Mouse (Mus musculus) bone marrow, adult 2 months (tissue): Measurements from ENCODE around the gene Rhob. TPM values are rescaled to one million over a fixed set of nuclear protein-coding genes. Genes with fewer than 3 reads are reported as not detected.
A peak's percentile ranks its signal among the peaks of the same experiment; 100 is the strongest.

Experiments used
- H3K27ac ChIP-seq: fragments of 200-500 bp; 2 replicates; pipeline ENCODE4 v1.5.1; 2012; ENCODE audit warnings: low read depth, mild to moderate bottlenecking, control low read depth, inconsistent platforms, low read length; ENCODE audit not compliant: control insufficient read depth, poor library complexity, insufficient read depth
- H3K4me1 ChIP-seq: fragments of 200-500 bp; 2 replicates; pipeline ENCODE4 v1.6.1; 2011; ENCODE audit warnings: low read length; ENCODE audit not compliant: control insufficient read depth, insufficient read depth
- H3K4me3 ChIP-seq: fragments of 200-500 bp; replicated peaks from 2 replicates; pipeline ENCODE3; 2011; ENCODE audit warnings: mild to moderate bottlenecking, low read depth, low read length, control low read depth; ENCODE audit not compliant: control insufficient read depth
- CTCF ChIP-seq: fragments of 200-500 bp; IDR thresholded peaks from 2 replicates; pipeline ENCODE4 v1.5.1; 2011; ENCODE audit warnings: low read length, control low read depth; ENCODE audit not compliant: control insufficient read depth, insufficient read depth
- POLR2A ChIP-seq: fragments of 200-500 bp; IDR thresholded peaks from 2 replicates; pipeline ENCODE4 v1.6.1; 2011; ENCODE audit warnings: low read depth, mild to moderate bottlenecking, control low read depth, low read length, borderline replicate concordance; ENCODE audit not compliant: control insufficient read depth
- WGBS: fragments of 180-500 bp; shearing (Covaris S2); methylation state at CpG from one replicate; pipeline ENCODE4 v1.1.7; 2018; 5-methylcytosine and 5-hydroxymethylcytosine counted together
- polyA plus RNA-seq: library from polyadenylated mRNA; stranded (reverse); fragments of >200 nt; gene quantifications from 2 replicates; pipeline ENCODE4 v1.2.4, GENCODE M21; 2011; ENCODE audit warnings: low replicate concordance; ENCODE audit not compliant: missing spikeins, insufficient read depth, insufficient read length

Rhob gene
- polyA plus RNA-seq, 1 experiment: 34.2 TPM

- Histone ChIP-seq H3K4me3 (no peak overlapping the region), H3K27ac (no peak overlapping the region), H3K4me1 (peaks cover 2% of the 10 kb centered on the region)
- 69% methylated on average over 18 of the region's 18 CpGs for WGBS
- TF ChIP-seq POLR2A: no peak
- no peak for TF ChIP-seq CTCF
Measured at GRCm38 (mm10) chr12:8511037-8511882, 11.5 kb upstream of the Rhob start.

- TF ChIP-seq CTCF (no peak), POLR2A (no peak)
- Histone ChIP-seq H3K4me1 (peaks cover 2% of the 10 kb centered on the region), H3K27ac (no peak overlapping the region), H3K4me3 (no peak overlapping the region)
- WGBS: 57% methylated on average over 6 of the region's 6 CpGs
Measured at GRCm38 (mm10) chr12:8510317-8510988, 10.6 kb upstream of the Rhob start.

- Histone ChIP-seq H3K4me3 (no peak overlapping the region), H3K27ac (no peak overlapping the region), H3K4me1 (peaks cover 2% of the 10 kb centered on the region)
- WGBS: 51% methylated on average over 5 of the region's 5 CpGs
- TF ChIP-seq POLR2A (no peak), CTCF (no peak)
Measured at GRCm38 (mm10) chr12:8509693-8510092, 9.9 kb upstream of the Rhob start.

- Histone ChIP-seq H3K4me1 (peaks cover 2% of the 10 kb centered on the region), H3K4me3 (no peak overlapping the region), H3K27ac (no peak overlapping the region)
- TF ChIP-seq CTCF (no peak), POLR2A (no peak)
- 43% methylated on average over 9 of the region's 9 CpGs for WGBS
Measured at GRCm38 (mm10) chr12:8506954-8507707, 7.3 kb upstream of the Rhob start.

GRCm38 (mm10) chr12:8504131-8504530 lies 4.3 kb upstream of the Rhob start:
- Histone ChIP-seq H3K4me3 (no peak overlapping the region), H3K4me1 (peaks cover 2% of the 10 kb centered on the region), H3K27ac (no peak overlapping the region)
- no peak for TF ChIP-seq CTCF
- no peak for TF ChIP-seq POLR2A
- WGBS: 86% methylated on average over 6 of the region's 6 CpGs

- 5% methylated on average over 6 of the region's 6 CpGs for WGBS
- Histone ChIP-seq H3K27ac (no peak overlapping the region), H3K4me3 (no peak overlapping the region), H3K4me1 (no peaks in the 10 kb centered on the region; the same call in 1 of the 2 replicates)
- TF ChIP-seq CTCF (0 out of 2 replicates have a peak, but pooled peaks have one; percentile 8), POLR2A (no peak)
Measured at GRCm38 (mm10) chr12:8502546-8502945, 2.7 kb upstream of the Rhob start.

- Histone ChIP-seq H3K4me3 (no peak overlapping the region), H3K4me1 (no peaks in the 10 kb centered on the region; the same call in 1 of the 2 replicates), H3K27ac (no peak overlapping the region; the same call in 1 of the 2 replicates)
- TF ChIP-seq POLR2A (no peak), CTCF (0 out of 2 replicates have a peak, but pooled peaks have one; percentile 3)
- WGBS: 43% methylated on average over 14 of the region's 14 CpGs
Measured at GRCm38 (mm10) chr12:8501571-8502305, 1.9 kb upstream of the Rhob start.

- 24% methylated on average over 17 of the region's 17 CpGs for WGBS
- Histone ChIP-seq H3K4me3 (peak overlapping the region; percentile 94), H3K4me1 (no peaks in the 10 kb centered on the region; the same call in 1 of the 2 replicates), H3K27ac (peak overlapping the region; percentile 98)
- TF ChIP-seq POLR2A (no peak), CTCF (no peak)
Measured at GRCm38 (mm10) chr12:8500597-8501570, 1.1 kb upstream of the Rhob start.
